Mouse (Mus musculus) intestine, embryonic 16.5 days (tissue): ENCODE measurements around the gene Hivep3. TPM values are rescaled to one million over a fixed set of nuclear protein-coding genes. Genes with fewer than 3 reads are reported as not detected.

Experiments
- ATAC-seq: fragments of 200-750 bp; cut with Nextera tagmentation; 2 replicates; pipeline ENCODE4 v1.8.0; 2017; ENCODE audit warnings: moderate TSS enrichment, moderate library complexity
- H3K27ac ChIP-seq: fragments of 300-500 bp; sonication (generic); 2 replicates; pipeline ENCODE4 v1.5.1; 2014; ENCODE audit warnings: mild to moderate bottlenecking, low read length
- H3K27me3 ChIP-seq: fragments of 300-500 bp; sonication (generic); replicated peaks from 2 replicates; pipeline ENCODE4 v1.6.1; 2014; ENCODE audit warnings: low read length, control low read depth, mixed read lengths; ENCODE audit not compliant: control insufficient read depth, insufficient read depth
- H3K36me3 ChIP-seq: fragments of 300-500 bp; sonication (generic); 2 replicates; pipeline ENCODE4 v1.6.1; 2014; ENCODE audit warnings: low read length, control low read depth; ENCODE audit not compliant: control insufficient read depth, insufficient read depth
- H3K4me1 ChIP-seq: fragments of 300-500 bp; sonication (generic); 2 replicates; pipeline ENCODE4 v1.6.1; 2014; ENCODE audit warnings: low read length, control low read depth, mixed read lengths; ENCODE audit not compliant: control insufficient read depth, insufficient read depth
- H3K4me2 ChIP-seq: fragments of 300-500 bp; sonication (generic); 2 replicates; pipeline ENCODE4 v1.6.1; 2014; ENCODE audit warnings: low read depth, low read length, control low read depth
- H3K4me3 ChIP-seq: fragments of 300-500 bp; sonication (generic); 2 replicates; pipeline ENCODE4 v1.5.1; 2014; ENCODE audit warnings: mild to moderate bottlenecking, low read length
- H3K9ac ChIP-seq: fragments of 300-500 bp; sonication (generic); 2 replicates; pipeline ENCODE4 v1.6.1; 2014; ENCODE audit warnings: low read depth, low read length
- H3K9me3 ChIP-seq: fragments of 300-500 bp; sonication (generic); 2 replicates; pipeline ENCODE4 v1.6.1; 2016; ENCODE audit warnings: low read length, control low read depth; ENCODE audit not compliant: control insufficient read depth
- WGBS: fragments of 180-500 bp; shearing (Covaris S2); extraction: QIAGEN DNeasy Blood & Tissue Kit; methylation state at CpG from one replicate; pipeline ENCODE4 v1.1.7; 2014; 5-methylcytosine and 5-hydroxymethylcytosine counted together
- polyA plus RNA-seq: library from polyadenylated mRNA; unstranded; fragments of >200 nt; fragmentation: Nextera tagmentation; extraction: Ambion mirVana; gene quantifications from 2 replicates; pipeline ENCODE4 v1.2.1, GENCODE M21; 2015

Gene Hivep3
- polyA plus RNA-seq, 1 experiment from 2014 or later: 4.4 TPM

DNA sequence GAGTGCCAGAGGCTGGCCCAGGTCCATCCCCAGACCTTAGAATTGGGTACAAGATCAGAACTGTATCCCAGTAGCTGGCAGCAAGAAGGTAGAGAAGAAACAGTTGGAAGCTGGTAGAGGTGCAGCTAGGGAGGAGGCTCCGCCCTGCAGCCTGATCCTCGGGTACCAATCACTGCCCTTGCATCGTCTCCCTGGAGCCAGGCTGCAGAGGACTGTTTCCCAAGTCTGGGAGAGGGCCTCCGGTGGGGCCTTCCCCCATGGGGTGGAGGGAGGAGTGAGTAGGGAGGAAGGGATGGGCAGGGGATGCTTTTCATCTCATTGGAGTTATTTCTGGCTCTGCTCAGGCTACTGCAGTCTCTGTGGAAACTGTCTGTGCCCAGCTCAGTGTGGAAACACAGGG, 313.5 kb downstream of the Hivep3 start:
- H3K9ac ChIP-seq: no peak overlapping the region
- 0 out of 2 replicates have a peak, but pooled peaks cover 3% of the 10 kb centered on the region for H3K4me1 ChIP-seq
- H3K4me2 ChIP-seq: no peak overlapping the region
- no peak overlapping the region for H3K27ac ChIP-seq
- no peaks in the 10 kb centered on the region for H3K36me3 ChIP-seq
- H3K27me3 ChIP-seq: no peaks in the 10 kb centered on the region
- H3K9me3 ChIP-seq: no peaks in the 10 kb centered on the region
- no peak overlapping the region for H3K4me3 ChIP-seq
- ATAC-seq: no peak
- 23% methylated on average over 4 of the region's 4 CpGs for WGBS

GRCm38 (mm10) chr4:120048274-120048673, 314.7 kb downstream of the Hivep3 start:
- H3K27me3 ChIP-seq: no peaks in the 10 kb centered on the region
- no peaks in the 10 kb centered on the region for H3K36me3 ChIP-seq
- ATAC-seq: no peak
- no peak overlapping the region for H3K4me3 ChIP-seq
- H3K9me3 ChIP-seq: no peaks in the 10 kb centered on the region
- no peak overlapping the region for H3K9ac ChIP-seq
- H3K4me1 ChIP-seq: 0 out of 2 replicates have a peak, but pooled peaks cover 3% of the 10 kb centered on the region
- 89% methylated on average over 4 of the region's 4 CpGs for WGBS
- H3K4me2 ChIP-seq: no peak overlapping the region
- no peak overlapping the region for H3K27ac ChIP-seq

DNA sequence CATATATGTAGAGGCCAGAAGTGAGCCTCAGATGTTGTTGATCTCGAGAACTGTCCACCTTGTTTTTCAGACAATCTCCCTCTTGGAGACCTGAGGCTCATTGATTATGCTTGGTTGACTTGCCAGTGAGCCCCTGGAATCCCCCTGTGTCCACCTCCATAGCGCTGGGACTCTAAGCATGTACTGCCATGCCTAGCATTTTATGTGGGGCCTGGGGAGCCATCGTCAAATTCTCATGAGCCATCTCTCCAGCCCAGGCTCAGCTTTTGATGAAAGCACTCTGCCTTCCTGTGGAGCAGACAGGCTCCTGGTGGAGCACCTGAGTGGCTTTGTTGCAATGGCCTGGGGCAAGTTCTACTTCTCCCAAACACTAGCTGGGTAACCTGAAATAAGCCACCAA, 316.3 kb downstream of the Hivep3 start:
- no peaks in the 10 kb centered on the region for H3K27me3 ChIP-seq
- H3K4me2 ChIP-seq: no peak overlapping the region
- H3K4me3 ChIP-seq: no peak overlapping the region
- H3K9ac ChIP-seq: no peak overlapping the region
- H3K27ac ChIP-seq: no peak overlapping the region
- H3K9me3 ChIP-seq: no peaks in the 10 kb centered on the region
- 93% methylated on average over 3 of the region's 3 CpGs for WGBS
- H3K4me1 ChIP-seq: 0 out of 2 replicates have a peak, but pooled peaks cover 3% of the 10 kb centered on the region
- H3K36me3 ChIP-seq: no peaks in the 10 kb centered on the region
- no peak for ATAC-seq

- Histone ChIP-seq H3K27ac (no peak overlapping the region), H3K9me3 (no peaks in the 10 kb centered on the region), H3K4me2 (no peak overlapping the region), H3K9ac (no peak overlapping the region), H3K27me3 (no peaks in the 10 kb centered on the region), H3K36me3 (no peaks in the 10 kb centered on the region), H3K4me3 (no peak overlapping the region), H3K4me1 (no peaks in the 10 kb centered on the region)
- no peak for ATAC-seq
These were observed 318.9 kb downstream of the Hivep3 start for GRCm38 (mm10) chr4:120052481-120052880.

DNA sequence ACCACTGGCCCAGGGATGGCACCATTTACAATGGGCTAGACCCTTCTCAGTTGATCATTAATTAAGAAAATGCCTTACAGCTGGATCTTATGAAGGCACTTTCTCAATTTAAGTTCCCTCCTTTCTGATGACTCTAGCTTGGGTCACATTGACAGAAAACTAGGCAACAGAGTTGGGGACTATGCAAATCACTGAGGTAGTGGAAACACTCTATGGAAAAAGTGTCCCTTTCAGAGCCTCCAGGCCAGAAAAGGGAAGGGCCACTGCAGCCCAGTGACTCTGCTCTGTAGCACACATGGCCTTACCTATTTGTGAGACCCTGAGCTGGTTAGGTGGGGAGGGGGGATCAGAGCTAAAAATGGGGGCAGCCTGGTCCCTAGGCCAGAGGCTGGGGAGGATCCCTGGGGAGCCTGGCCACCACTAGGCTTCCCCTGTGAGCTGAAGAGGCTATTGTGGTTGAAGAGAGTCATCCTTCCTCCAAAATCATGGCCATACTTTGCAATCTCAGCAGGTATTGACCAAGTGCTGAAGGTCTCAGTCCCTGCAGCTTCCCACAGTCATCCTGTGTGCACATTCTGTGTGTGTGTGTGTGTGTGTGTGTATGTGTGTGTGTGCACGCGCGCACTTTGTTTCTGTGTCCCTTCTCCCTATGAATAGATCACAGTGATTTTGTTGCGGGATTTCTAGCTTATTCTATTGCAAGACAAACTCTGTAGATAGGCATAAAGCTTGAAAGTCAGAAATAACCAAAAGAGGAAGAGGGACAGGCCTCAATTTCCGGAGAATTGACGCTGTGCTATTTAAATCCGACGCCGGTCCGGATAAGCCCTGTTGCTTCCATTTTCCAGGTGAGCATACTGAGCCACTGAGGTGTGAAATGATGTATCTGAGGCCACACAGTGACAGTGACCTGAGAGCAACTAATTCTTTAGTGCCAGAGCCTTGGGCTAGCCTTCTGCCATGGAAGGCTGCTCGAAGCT, 319.7 kb downstream of the Hivep3 start:
- no peak for ATAC-seq
- Histone ChIP-seq H3K4me3 (no peak overlapping the region), H3K4me1 (no peaks in the 10 kb centered on the region), H3K27ac (no peak overlapping the region), H3K9ac (no peak overlapping the region), H3K27me3 (no peaks in the 10 kb centered on the region), H3K9me3 (no peaks in the 10 kb centered on the region), H3K4me2 (no peak overlapping the region), H3K36me3 (no peaks in the 10 kb centered on the region)
- WGBS: 87% methylated on average over 11 of the region's 11 CpGs

DNA sequence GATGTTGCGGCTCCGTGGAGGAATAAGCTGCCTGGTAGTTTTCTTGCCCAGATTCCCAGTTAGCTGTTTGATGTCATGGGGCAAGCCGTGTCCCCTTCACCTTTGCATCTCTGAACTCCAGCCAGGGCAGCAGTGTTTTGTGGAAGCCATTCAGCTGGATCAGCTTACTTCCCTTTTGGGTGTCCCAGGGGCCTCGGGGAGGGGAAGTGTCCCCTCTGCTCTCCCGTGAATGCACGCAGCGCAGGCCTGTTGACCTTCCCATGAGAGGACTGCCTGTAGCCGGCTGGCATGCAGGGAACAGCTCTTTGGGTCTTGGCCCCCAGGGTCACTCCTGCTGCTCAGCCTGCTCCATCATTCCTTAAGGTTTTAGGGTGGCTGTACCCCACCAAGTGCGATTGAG, 320.6 kb downstream of the Hivep3 start:
- no peaks in the 10 kb centered on the region for H3K4me1 ChIP-seq
- 63% methylated on average over 9 of the region's 9 CpGs for WGBS
- no peaks in the 10 kb centered on the region for H3K27me3 ChIP-seq
- no peaks in the 10 kb centered on the region for H3K36me3 ChIP-seq
- no peak for ATAC-seq
- no peak overlapping the region for H3K9ac ChIP-seq
- H3K4me3 ChIP-seq: no peak overlapping the region
- H3K4me2 ChIP-seq: no peak overlapping the region
- no peak overlapping the region for H3K27ac ChIP-seq
- no peaks in the 10 kb centered on the region for H3K9me3 ChIP-seq

DNA sequence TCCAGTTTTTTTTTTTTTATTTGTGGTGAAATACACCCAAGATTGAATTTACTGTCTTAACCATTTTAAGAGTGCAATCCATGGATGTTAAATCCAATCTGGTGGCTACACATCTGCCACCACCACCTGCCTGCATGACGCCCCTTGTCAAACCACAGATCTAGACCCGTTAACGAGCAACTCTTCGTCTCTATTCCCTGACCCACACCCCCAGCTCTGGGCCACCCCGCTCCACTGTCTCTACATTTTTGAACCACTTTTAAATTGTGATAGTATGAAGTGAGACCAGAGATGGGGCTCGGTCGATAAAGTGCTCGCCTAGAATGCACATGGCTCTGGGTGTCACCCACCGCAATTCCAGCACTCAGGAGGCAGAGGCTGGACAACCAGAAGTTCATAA, 322.9 kb downstream of the Hivep3 start:
- Histone ChIP-seq H3K27me3 (no peaks in the 10 kb centered on the region), H3K4me1 (no peaks in the 10 kb centered on the region), H3K27ac (no peak overlapping the region), H3K36me3 (no peaks in the 10 kb centered on the region), H3K4me2 (no peak overlapping the region), H3K9me3 (no peaks in the 10 kb centered on the region), H3K9ac (no peak overlapping the region), H3K4me3 (no peak overlapping the region)
- ATAC-seq: no peak
- 90% methylated on average over 9 of the region's 9 CpGs for WGBS

DNA sequence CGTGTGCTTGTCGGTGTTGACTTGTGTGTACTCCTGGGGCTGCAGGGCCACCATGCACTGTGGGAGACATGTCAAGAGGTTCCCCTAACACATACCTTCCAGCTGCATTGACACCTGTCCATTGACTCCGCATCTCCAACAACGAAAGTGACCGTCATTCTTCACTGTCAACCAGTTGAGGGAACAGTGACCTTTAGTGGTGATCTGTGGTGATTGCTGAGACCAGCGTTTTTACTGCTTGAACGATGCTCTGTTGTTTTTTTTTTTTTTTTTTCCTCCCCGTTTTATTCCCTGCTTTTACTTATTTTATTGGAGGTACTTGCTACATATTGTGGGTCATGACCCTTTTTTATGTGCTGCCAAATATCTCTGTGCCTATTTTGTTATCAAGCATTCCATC, 323.9 kb downstream of the Hivep3 start:
- no peak for ATAC-seq
- WGBS: 76% methylated on average over 8 of the region's 8 CpGs
- Histone ChIP-seq H3K4me3 (no peak overlapping the region), H3K4me2 (no peak overlapping the region), H3K36me3 (no peaks in the 10 kb centered on the region), H3K4me1 (no peaks in the 10 kb centered on the region), H3K27ac (no peak overlapping the region), H3K9ac (no peak overlapping the region), H3K27me3 (no peaks in the 10 kb centered on the region), H3K9me3 (no peaks in the 10 kb centered on the region)

DNA sequence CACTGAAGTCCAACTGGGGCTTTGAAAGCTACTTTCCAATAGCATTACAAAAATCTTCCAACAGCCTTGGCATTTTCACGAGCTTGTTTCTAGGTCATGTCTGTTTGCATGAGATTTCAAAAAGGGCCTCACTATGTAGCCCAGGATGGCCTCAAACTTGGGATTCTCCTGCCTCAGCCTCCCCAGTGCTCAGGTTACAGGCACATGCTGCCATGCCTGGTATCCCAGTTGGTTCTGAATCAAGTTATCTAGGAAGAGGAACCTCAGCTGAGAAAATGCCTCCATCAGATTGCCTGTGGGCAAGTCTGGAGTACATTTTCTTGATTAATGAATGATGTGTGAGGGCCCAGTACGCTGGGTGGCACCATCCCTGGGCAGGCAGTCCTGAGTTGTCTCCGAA, 324.6 kb downstream of the Hivep3 start:
- no peaks in the 10 kb centered on the region for H3K9me3 ChIP-seq
- 88% methylated on average over 3 of the region's 3 CpGs for WGBS
- no peaks in the 10 kb centered on the region for H3K27me3 ChIP-seq
- H3K4me1 ChIP-seq: no peaks in the 10 kb centered on the region
- no peaks in the 10 kb centered on the region for H3K36me3 ChIP-seq
- no peak overlapping the region for H3K27ac ChIP-seq
- H3K9ac ChIP-seq: no peak overlapping the region
- H3K4me3 ChIP-seq: no peak overlapping the region
- H3K4me2 ChIP-seq: no peak overlapping the region
- no peak for ATAC-seq
